Mouse (Mus musculus) kidney, postnatal 0 days (tissue): ENCODE measurements around the gene Sept9. TPM values are rescaled to one million over a fixed set of nuclear protein-coding genes. Genes with fewer than 3 reads are reported as not detected.

Experiments used
- ATAC-seq: fragments of 200-750 bp; cut with Nextera tagmentation; replicated peaks from 2 replicates; pipeline ENCODE4 v1.8.0; 2017; ENCODE audit warnings: low read depth, moderate number of reproducible peaks, moderate TSS enrichment, moderate library complexity; ENCODE audit not compliant: low FRiP score
- DNase-seq: peaks from one replicate; pipeline ENCODE4 v3.0.0-alpha.2; 2016; ENCODE audit warnings: low spot score
- H3K27ac ChIP-seq: fragments of 300-500 bp; sonication (generic); 2 replicates; pipeline ENCODE4 v1.5.1; 2014; ENCODE audit warnings: mild to moderate bottlenecking
- H3K27me3 ChIP-seq: fragments of 300-500 bp; sonication (generic); 2 replicates; pipeline ENCODE4 v1.6.1; 2014; ENCODE audit warnings: low read length, mixed read lengths; ENCODE audit not compliant: insufficient read depth
- H3K36me3 ChIP-seq: fragments of 300-500 bp; sonication (generic); 2 replicates; pipeline ENCODE4 v1.6.1; 2014; ENCODE audit warnings: low read length, mixed read lengths; ENCODE audit not compliant: insufficient read depth
- H3K4me1 ChIP-seq: fragments of 300-500 bp; sonication (generic); replicated peaks from 2 replicates; pipeline ENCODE4 v1.6.1; 2014; ENCODE audit warnings: antibody characterized with exemption, low read length, mixed read lengths; ENCODE audit not compliant: insufficient read depth
- H3K4me2 ChIP-seq: fragments of 300-500 bp; sonication (generic); 2 replicates; pipeline ENCODE4 v1.6.1; 2014; ENCODE audit warnings: mild to moderate bottlenecking, low read length, moderate library complexity, mixed read lengths
- H3K4me3 ChIP-seq: fragments of 300-500 bp; sonication (generic); replicated peaks from 2 replicates; pipeline ENCODE4 v1.5.1; 2014; ENCODE audit warnings: low read depth, low read length
- H3K9ac ChIP-seq: fragments of 300-500 bp; sonication (generic); 2 replicates; pipeline ENCODE4 v1.6.1; 2014; ENCODE audit warnings: low read depth, low read length
- H3K9me3 ChIP-seq: fragments of 300-500 bp; sonication (generic); replicated peaks from 2 replicates; pipeline ENCODE4 v1.6.1; 2016; ENCODE audit warnings: low read length, inconsistent platforms, mixed read lengths
- CTCF ChIP-seq: IDR thresholded peaks from 2 replicates; pipeline ENCODE4 v1.5.1; 2016; ENCODE audit warnings: antibody characterized with exemption, low read depth, mild to moderate bottlenecking, moderate library complexity
- WGBS: fragments of 180-500 bp; shearing (Covaris S2); extraction: QIAGEN DNeasy Blood & Tissue Kit; methylation state at CpG from one replicate; pipeline ENCODE4 v1.1.7; 2014; 5-methylcytosine and 5-hydroxymethylcytosine counted together
- polyA plus RNA-seq: library from polyadenylated mRNA; unstranded; fragments of >200 nt; fragmentation: Nextera tagmentation; extraction: Ambion mirVana; gene quantifications from 2 replicates; pipeline ENCODE4 v1.2.1, GENCODE M21; 2015

Sept9 gene
- polyA plus RNA-seq = 71.2 and 78.6 TPM in 2 replicates

DNA sequence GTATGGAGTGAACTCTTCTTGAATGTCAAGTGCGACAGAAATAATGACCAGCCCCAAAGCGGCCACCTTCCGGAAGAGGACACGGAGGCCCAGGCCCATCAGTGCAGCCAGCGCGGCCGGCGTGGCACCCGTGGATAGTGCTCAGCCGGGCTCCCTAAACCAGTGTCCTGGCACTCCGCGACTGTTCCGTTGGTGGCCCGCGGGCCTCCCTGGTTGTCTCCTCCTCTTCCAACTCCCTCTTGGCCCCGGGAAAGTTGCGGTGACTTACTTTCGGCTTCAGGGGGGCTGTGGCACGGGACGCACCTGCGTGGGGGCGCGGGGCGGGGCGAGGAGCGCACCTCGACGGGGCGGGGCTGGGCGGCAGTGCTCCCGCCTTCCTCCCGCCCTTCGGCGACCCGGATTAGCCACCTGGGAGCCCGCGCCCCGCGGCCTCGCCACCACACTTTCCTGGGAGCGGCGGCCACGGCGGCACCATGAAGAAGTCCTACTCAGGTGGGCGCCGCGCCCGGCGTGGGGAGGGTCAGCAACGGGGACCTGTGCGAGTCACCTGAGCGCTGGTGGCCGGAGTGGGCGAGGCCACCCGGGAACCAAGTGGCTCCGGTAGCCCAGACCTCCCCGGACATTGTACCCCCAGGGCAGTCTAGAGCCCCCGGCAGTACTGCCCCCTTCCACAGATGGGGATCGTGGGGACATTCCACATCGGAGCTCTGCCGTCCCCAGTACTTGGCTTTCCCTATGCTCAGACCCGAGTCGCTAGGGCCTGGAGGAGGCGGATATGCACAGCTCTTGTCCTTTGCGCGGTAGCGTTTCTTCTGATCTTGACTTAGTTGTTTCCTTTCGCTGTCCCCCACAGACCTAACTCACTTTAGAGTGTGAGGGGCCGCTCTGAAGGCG lies at the start of gene Sept9:
Gene Sept9, plus strand, starts transcription at position 380 of the 894 bp plus-strand sequence.
- no peaks in the 10 kb centered on the region for H3K36me3 ChIP-seq
- DNase-seq (peak; percentile 59), ATAC-seq (peak; percentile 47)
- H3K4me3 ChIP-seq = peak within 1 kb of the TSS; percentile 51
- 2% methylated on average over 65 of the region's 70 CpGs for WGBS
- no peak for TF ChIP-seq CTCF
- H3K27me3 ChIP-seq = no peaks in the 10 kb centered on the region
- H3K27ac ChIP-seq = no peak within 1 kb of the TSS
- peak within 1 kb of the TSS; percentile 62 for H3K9ac ChIP-seq
- H3K4me1 ChIP-seq = peaks cover 8% of the 10 kb centered on the region; the same call in 1 of the 2 replicates
- no peaks in the 10 kb centered on the region for H3K9me3 ChIP-seq
- peak within 1 kb of the TSS; percentile 81 for H3K4me2 ChIP-seq

DNA sequence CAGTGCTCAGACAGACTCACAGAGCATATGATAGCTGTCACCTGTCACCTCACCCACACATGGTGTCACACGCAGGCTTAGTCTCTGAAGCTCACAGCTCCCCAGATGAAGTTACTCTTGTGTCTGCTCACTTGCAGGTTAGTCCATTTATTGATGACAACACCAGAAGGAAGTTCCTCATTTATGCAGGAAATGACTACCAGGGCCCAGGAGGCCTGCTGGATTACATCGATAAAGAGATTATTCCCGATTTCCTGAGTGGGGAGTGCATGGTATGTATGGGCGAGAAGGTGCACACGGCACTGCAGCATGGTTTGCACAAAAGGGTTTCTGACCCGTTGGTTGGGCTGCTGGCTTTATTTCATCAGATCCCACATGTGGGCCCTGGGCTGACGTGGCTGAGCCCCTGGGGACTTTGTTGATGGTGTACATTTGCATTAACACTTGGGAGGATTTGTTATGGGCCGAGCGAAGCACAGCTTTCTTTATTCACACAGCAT lies 48.9 kb upstream of the Sept9 start:
- Histone ChIP-seq H3K27ac (no peak overlapping the region), H3K9me3 (no peaks in the 10 kb centered on the region), H3K4me2 (no peak overlapping the region), H3K9ac (no peak overlapping the region), H3K27me3 (no peaks in the 10 kb centered on the region), H3K36me3 (peaks cover 73% of the 10 kb centered on the region), H3K4me3 (no peak overlapping the region), H3K4me1 (0 out of 2 replicates have a peak, but pooled peaks cover 5% of the 10 kb centered on the region)
- no peak for DNase-seq
- ATAC-seq = no peak
- 75% methylated on average over 9 of the region's 9 CpGs for WGBS
- TF ChIP-seq CTCF = no peak

DNA sequence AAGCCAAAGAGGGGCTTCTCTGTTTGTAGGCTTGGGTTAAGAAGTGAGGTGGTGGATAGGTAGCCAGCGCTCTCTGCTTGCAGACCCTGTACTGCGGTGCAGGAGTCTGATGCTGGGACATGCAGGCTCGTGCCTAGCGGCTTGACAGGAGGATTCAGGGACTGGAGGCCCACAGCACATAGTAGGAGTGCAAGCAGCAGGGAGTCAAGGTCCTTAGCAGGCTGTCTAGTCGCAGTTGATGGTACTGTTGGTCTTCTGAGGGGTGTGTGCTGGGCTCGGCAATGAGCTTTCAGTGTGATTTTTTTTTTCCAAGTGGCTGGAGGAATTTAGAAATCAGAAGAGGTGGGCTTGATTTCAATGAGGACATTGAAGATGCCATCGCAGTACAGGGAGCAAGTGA lies 48.0 kb upstream of the Sept9 start:
- peaks cover 76% of the 10 kb centered on the region for H3K36me3 ChIP-seq
- H3K9me3 ChIP-seq = no peaks in the 10 kb centered on the region
- H3K4me3 ChIP-seq = no peak overlapping the region
- 91% methylated on average over 7 of the region's 7 CpGs for WGBS
- H3K9ac ChIP-seq = no peak overlapping the region
- DNase-seq (no peak), ATAC-seq (no peak)
- no peak overlapping the region for H3K4me2 ChIP-seq
- no peak for TF ChIP-seq CTCF
- H3K4me1 ChIP-seq = peaks cover 9% of the 10 kb centered on the region
- no peaks in the 10 kb centered on the region for H3K27me3 ChIP-seq
- H3K27ac ChIP-seq = no peak overlapping the region

DNA sequence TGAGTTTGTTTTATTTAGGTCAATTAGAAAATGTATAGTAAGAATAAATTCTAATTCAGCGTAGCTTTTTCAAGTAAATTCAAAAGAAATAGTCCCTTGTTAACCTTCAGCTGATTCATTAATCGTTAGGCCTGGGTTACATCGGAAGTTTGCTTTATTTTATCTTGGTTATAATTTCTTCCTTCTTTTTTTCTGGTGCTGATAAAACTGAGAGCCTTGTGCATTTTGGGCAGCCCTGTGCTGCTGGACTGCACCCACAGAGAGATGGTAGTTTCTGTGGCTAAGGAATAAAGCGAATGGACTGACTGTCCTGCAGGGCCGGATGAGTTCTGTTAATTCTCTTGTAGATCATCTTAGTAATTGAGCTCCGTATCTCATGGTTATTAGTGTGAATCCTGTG lies 46.9 kb upstream of the Sept9 start:
- peaks cover 72% of the 10 kb centered on the region for H3K36me3 ChIP-seq
- ATAC-seq = no peak
- H3K27me3 ChIP-seq = no peaks in the 10 kb centered on the region

DNA sequence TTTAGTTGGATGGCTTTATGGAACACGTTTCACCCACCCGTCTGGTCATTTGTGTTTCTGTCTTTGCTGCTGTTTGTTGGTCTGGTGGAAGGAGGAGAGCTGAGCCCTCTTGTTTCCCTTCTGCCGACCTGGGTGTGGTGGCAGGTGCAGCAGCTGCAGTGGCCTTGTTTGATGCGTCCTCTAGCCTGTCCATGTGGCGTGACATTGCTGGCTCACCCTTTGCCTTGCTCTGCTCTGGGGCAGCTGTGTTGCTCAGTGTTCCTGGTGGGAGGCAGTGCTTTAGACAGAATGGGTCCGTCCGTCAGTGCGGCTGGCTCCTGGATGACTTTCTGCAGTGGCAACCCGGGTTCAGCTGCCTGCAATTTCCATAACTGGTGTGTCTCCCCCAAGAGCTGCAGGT lies 45.9 kb upstream of the Sept9 start:
- WGBS = 70% methylated on average over 9 of the region's 9 CpGs
- ATAC-seq = 0 out of 2 replicates have a peak, but pooled peaks have one; percentile 7

More for the DNA sequence above, 46.9 kb upstream of the Sept9 start:
- Histone ChIP-seq H3K9ac (no peak overlapping the region), H3K27ac (no peak overlapping the region), H3K9me3 (no peaks in the 10 kb centered on the region), H3K4me2 (no peak overlapping the region), H3K4me1 (peaks cover 9% of the 10 kb centered on the region), H3K4me3 (no peak overlapping the region)
- no peak for TF ChIP-seq CTCF
- no peak for DNase-seq
- 94% methylated on average over 6 of the region's 6 CpGs for WGBS

DNA sequence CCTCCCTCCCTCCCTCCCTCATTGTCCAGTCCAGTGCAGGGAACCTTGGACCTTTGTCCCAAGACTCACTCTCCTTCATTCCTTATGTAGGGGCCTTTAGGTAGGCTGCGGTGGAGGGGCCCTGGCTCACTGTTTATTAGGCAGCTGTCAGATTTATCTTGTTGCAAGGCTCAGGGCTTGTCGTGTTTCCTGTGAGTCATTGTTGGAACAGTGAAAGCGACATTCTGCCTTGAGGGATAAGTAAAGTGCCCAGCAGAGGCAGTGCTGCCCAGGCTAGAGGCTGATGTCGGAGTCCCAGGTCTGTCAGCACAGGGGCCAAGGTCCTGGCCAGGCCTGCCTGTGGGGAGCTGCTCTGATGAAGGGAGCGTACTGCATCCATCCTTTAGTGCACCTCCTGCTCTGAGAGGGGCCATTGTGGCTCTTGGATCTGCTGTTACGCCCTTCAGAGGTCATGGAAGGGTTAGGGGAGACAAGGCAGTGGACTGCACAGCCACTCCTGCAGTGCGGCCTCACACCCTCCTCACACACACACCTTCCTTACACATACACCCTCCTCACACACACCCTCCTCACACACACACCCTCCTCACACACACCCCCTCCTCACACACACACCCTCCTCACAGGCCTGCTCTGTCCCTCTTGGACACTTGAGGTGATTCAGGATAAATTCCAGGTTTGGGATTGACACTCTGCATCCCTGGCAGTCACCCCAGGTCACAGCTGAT lies 45.2 kb upstream of the Sept9 start:
- TF ChIP-seq CTCF = peak; percentile 44; the same call in 1 of the 2 replicates
- no peak overlapping the region for H3K4me2 ChIP-seq
- peak; percentile 50 for ATAC-seq
- H3K36me3 ChIP-seq = peaks cover 66% of the 10 kb centered on the region
- 50% methylated on average over 7 of the region's 7 CpGs for WGBS
- DNase-seq = peak; percentile 40
- no peaks in the 10 kb centered on the region for H3K27me3 ChIP-seq
- peak overlapping the region; percentile 73; the same call in 1 of the 2 replicates for H3K27ac ChIP-seq
- H3K4me3 ChIP-seq = no peak overlapping the region
- H3K9me3 ChIP-seq = no peaks in the 10 kb centered on the region
- no peak overlapping the region for H3K9ac ChIP-seq
- H3K4me1 ChIP-seq = peaks cover 9% of the 10 kb centered on the region

More for the DNA sequence above, 45.9 kb upstream of the Sept9 start:
- DNase-seq = no peak
- H3K27ac ChIP-seq = peak overlapping the region; percentile 31; the same call in 1 of the 2 replicates
- H3K36me3 ChIP-seq = peaks cover 73% of the 10 kb centered on the region
- no peak overlapping the region for H3K4me2 ChIP-seq
- no peak for TF ChIP-seq CTCF
- no peak overlapping the region for H3K4me3 ChIP-seq
- H3K4me1 ChIP-seq = peaks cover 9% of the 10 kb centered on the region
- H3K9ac ChIP-seq = no peak overlapping the region
- H3K27me3 ChIP-seq = no peaks in the 10 kb centered on the region
- H3K9me3 ChIP-seq = no peaks in the 10 kb centered on the region
